Mouse (Mus musculus) stomach, embryonic 16.5 days (tissue): ENCODE measurements at regions not wholly inside any gene's neighbourhood (a gene's known extent, or its start where the extent isn't known, plus 50 kb on each side); places are given as distances from the start of the nearest gene placed in this dataset.

Source experiments
- ATAC-seq: fragments of 200-750 bp; cut with Nextera tagmentation; 2 replicates; pipeline ENCODE4 v1.8.0; 2017; ENCODE audit warnings: moderate number of reproducible peaks, moderate TSS enrichment; ENCODE audit not compliant: insufficient read depth, low FRiP score
- H3K27ac ChIP-seq: fragments of 300-500 bp; sonication (generic); 2 replicates; pipeline ENCODE4 v1.5.1; 2014; ENCODE audit warnings: low read length
- H3K27me3 ChIP-seq: fragments of 300-500 bp; sonication (generic); 2 replicates; pipeline ENCODE4 v1.6.1; 2014; ENCODE audit warnings: low read length, control low read depth, mixed read lengths; ENCODE audit not compliant: control insufficient read depth, insufficient read depth
- H3K36me3 ChIP-seq: fragments of 300-500 bp; sonication (generic); 2 replicates; pipeline ENCODE4 v1.6.1; 2014; ENCODE audit warnings: low read length; ENCODE audit not compliant: control insufficient read depth, insufficient read depth
- H3K4me1 ChIP-seq: fragments of 300-500 bp; sonication (generic); 2 replicates; pipeline ENCODE4 v1.6.1; 2014; ENCODE audit warnings: low read length, control low read depth, mixed read lengths; ENCODE audit not compliant: control insufficient read depth, insufficient read depth
- H3K4me2 ChIP-seq: fragments of 300-500 bp; sonication (generic); 2 replicates; pipeline ENCODE4 v1.6.1; 2014; ENCODE audit warnings: low read depth, low read length, mixed read lengths
- H3K4me3 ChIP-seq: fragments of 300-500 bp; sonication (generic); replicated peaks from 2 replicates; pipeline ENCODE4 v1.5.1; 2014; ENCODE audit warnings: mild to moderate bottlenecking, low read length
- H3K9ac ChIP-seq: fragments of 300-500 bp; sonication (generic); 2 replicates; pipeline ENCODE4 v1.6.1; 2014; ENCODE audit warnings: low read length
- H3K9me3 ChIP-seq: fragments of 300-500 bp; sonication (generic); replicated peaks from 2 replicates; pipeline ENCODE4 v1.6.1; 2016; ENCODE audit warnings: low read length, control low read depth; ENCODE audit not compliant: control insufficient read depth
- WGBS: fragments of 180-500 bp; shearing (Covaris S2); extraction: QIAGEN DNeasy Blood & Tissue Kit; methylation state at CpG from one replicate; pipeline ENCODE4 v1.1.7; 2014; 5-methylcytosine and 5-hydroxymethylcytosine counted together

- Histone ChIP-seq H3K4me3 (no peak overlapping the region), H3K9ac (no peak overlapping the region), H3K27ac (no peak overlapping the region), H3K4me2 (no peak overlapping the region), H3K27me3 (no peaks in the 10 kb centered on the region), H3K9me3 (no peaks in the 10 kb centered on the region; the same call in 1 of the 2 replicates), H3K36me3 (no peaks in the 10 kb centered on the region), H3K4me1 (peaks cover 4% of the 10 kb centered on the region; the same call in 1 of the 2 replicates)
- no peak for ATAC-seq
- 55% methylated on average over 7 of the region's 7 CpGs for WGBS
These were observed 88.1 kb downstream of the Lrrc30 start for GRCm38 (mm10) chr17:67544410-67544809.

- H3K27me3 ChIP-seq: no peaks in the 10 kb centered on the region
- H3K9me3 ChIP-seq: no peaks in the 10 kb centered on the region
- H3K9ac ChIP-seq: no peak overlapping the region
- no peaks in the 10 kb centered on the region for H3K4me1 ChIP-seq
- no peaks in the 10 kb centered on the region for H3K36me3 ChIP-seq
- no peak overlapping the region for H3K4me2 ChIP-seq
- no peak for ATAC-seq
- no peak overlapping the region for H3K27ac ChIP-seq
- no peak overlapping the region for H3K4me3 ChIP-seq
These were observed 100.2 kb downstream of the Lrrc30 start for GRCm38 (mm10) chr17:67532331-67532730.

GRCm38 (mm10) chr17:67520848-67521411, 111.6 kb downstream of the Lrrc30 start:
- Histone ChIP-seq H3K36me3 (no peaks in the 10 kb centered on the region), H3K27ac (peak overlapping the region; percentile 14; the same call in 1 of the 2 replicates), H3K4me2 (no peak overlapping the region), H3K27me3 (no peaks in the 10 kb centered on the region), H3K9ac (no peak overlapping the region), H3K4me3 (no peak overlapping the region), H3K4me1 (no peaks in the 10 kb centered on the region), H3K9me3 (0 out of 2 replicates have a peak, but pooled peaks cover 4% of the 10 kb centered on the region)
- ATAC-seq: no peak
- WGBS: 42% methylated on average over 8 of the region's 8 CpGs

- Histone ChIP-seq H3K4me3 (no peak overlapping the region), H3K9me3 (no peaks in the 10 kb centered on the region), H3K36me3 (no peaks in the 10 kb centered on the region), H3K4me2 (no peak overlapping the region), H3K27ac (peak overlapping the region; percentile 70; the same call in 1 of the 2 replicates), H3K27me3 (no peaks in the 10 kb centered on the region), H3K9ac (no peak overlapping the region), H3K4me1 (no peaks in the 10 kb centered on the region)
- no peak for ATAC-seq
- WGBS: 63% methylated on average over 7 of the region's 7 CpGs
These were observed 116.8 kb downstream of the Lrrc30 start for GRCm38 (mm10) chr17:67515601-67516147.

- no peaks in the 10 kb centered on the region for H3K4me1 ChIP-seq
- peak overlapping the region; percentile 81 for H3K27ac ChIP-seq
- no peaks in the 10 kb centered on the region for H3K27me3 ChIP-seq
- peak; percentile 23; the same call in 1 of the 2 replicates for ATAC-seq
- no peak overlapping the region for H3K4me2 ChIP-seq
- WGBS: 64% methylated on average over 9 of the region's 9 CpGs
- no peaks in the 10 kb centered on the region for H3K9me3 ChIP-seq
- H3K4me3 ChIP-seq: no peak overlapping the region
- no peak overlapping the region for H3K9ac ChIP-seq
- no peaks in the 10 kb centered on the region for H3K36me3 ChIP-seq
These were observed 117.9 kb downstream of the Lrrc30 start for GRCm38 (mm10) chr17:67514387-67515241.

- Histone ChIP-seq H3K4me3 (no peak overlapping the region), H3K4me1 (no peaks in the 10 kb centered on the region), H3K36me3 (no peaks in the 10 kb centered on the region), H3K4me2 (no peak overlapping the region), H3K9me3 (no peaks in the 10 kb centered on the region), H3K27ac (peak overlapping the region; percentile 81), H3K9ac (no peak overlapping the region), H3K27me3 (no peaks in the 10 kb centered on the region)
- WGBS: 63% methylated on average over 6 of the region's 6 CpGs
- ATAC-seq: peak; percentile 49; the same call in 1 of the 2 replicates
These were observed 119.6 kb downstream of the Lrrc30 start for GRCm38 (mm10) chr17:67512699-67513450.

- Histone ChIP-seq H3K36me3 (no peaks in the 10 kb centered on the region), H3K9ac (no peak overlapping the region), H3K4me1 (no peaks in the 10 kb centered on the region), H3K27ac (peak overlapping the region; percentile 41; the same call in 1 of the 2 replicates), H3K4me2 (no peak overlapping the region), H3K9me3 (no peaks in the 10 kb centered on the region), H3K27me3 (no peaks in the 10 kb centered on the region), H3K4me3 (no peak overlapping the region)
- 68% methylated on average over 6 of the region's 6 CpGs for whole genome bisulfite sequencing
- no peak for ATAC-seq
These were observed 120.5 kb downstream of the Lrrc30 start for GRCm38 (mm10) chr17:67512008-67512407.

- no peaks in the 10 kb centered on the region for H3K9me3 ChIP-seq
- H3K4me3 ChIP-seq: no peak overlapping the region
- H3K27me3 ChIP-seq: no peaks in the 10 kb centered on the region
- H3K36me3 ChIP-seq: no peaks in the 10 kb centered on the region
- 57% methylated on average over 9 of the region's 9 CpGs for WGBS
- no peak for ATAC-seq
- no peak overlapping the region for H3K27ac ChIP-seq
- no peak overlapping the region for H3K4me2 ChIP-seq
- H3K4me1 ChIP-seq: peaks cover 5% of the 10 kb centered on the region; the same call in 1 of the 2 replicates
- H3K9ac ChIP-seq: no peak overlapping the region
These were observed 122.6 kb downstream of the Lrrc30 start for GRCm38 (mm10) chr17:67509921-67510320.
